Mouse (Mus musculus) lung, postnatal 0 days (tissue): ENCODE measurements around the gene Mgat5. TPM values are rescaled to one million over a fixed set of nuclear protein-coding genes. Genes with fewer than 3 reads are reported as not detected.

ENCODE experiments used
- ATAC-seq: fragments of 200-750 bp; cut with Nextera tagmentation; 2 replicates; pipeline ENCODE4 v1.8.0; 2017; ENCODE audit warnings: moderate library complexity
- DNase-seq: peaks from one replicate; pipeline ENCODE4 v3.0.0-alpha.2; 2016; ENCODE audit warnings: low spot score
- H3K27ac ChIP-seq: fragments of 300-500 bp; sonication (generic); 2 replicates; pipeline ENCODE4 v1.5.1; 2014; ENCODE audit warnings: antibody characterized with exemption, mild to moderate bottlenecking, low read length, mixed read lengths
- H3K27me3 ChIP-seq: fragments of 300-500 bp; sonication (generic); replicated peaks from 2 replicates; pipeline ENCODE4 v1.6.1; 2014; ENCODE audit warnings: low read length, mixed read lengths; ENCODE audit not compliant: insufficient read depth
- H3K36me3 ChIP-seq: fragments of 300-500 bp; sonication (generic); 2 replicates; pipeline ENCODE4 v1.6.1; 2014; ENCODE audit warnings: low read length, mixed read lengths; ENCODE audit not compliant: insufficient read depth
- H3K4me1 ChIP-seq: fragments of 300-500 bp; sonication (generic); 2 replicates; pipeline ENCODE4 v1.6.1; 2014; ENCODE audit warnings: antibody characterized with exemption, low read depth, low read length, mixed read lengths; ENCODE audit not compliant: insufficient read depth
- H3K4me2 ChIP-seq: fragments of 300-500 bp; sonication (generic); replicated peaks from 2 replicates; pipeline ENCODE4 v1.6.1; 2014; ENCODE audit warnings: low read depth, mild to moderate bottlenecking, low read length, moderate library complexity, mixed read lengths
- H3K4me3 ChIP-seq: fragments of 300-500 bp; sonication (generic); 2 replicates; pipeline ENCODE4 v1.5.1; 2014; ENCODE audit warnings: low read depth, low read length
- H3K9ac ChIP-seq: fragments of 300-500 bp; sonication (generic); replicated peaks from 2 replicates; pipeline ENCODE4 v1.6.1; 2014; ENCODE audit warnings: low read depth, mild to moderate bottlenecking
- H3K9me3 ChIP-seq: fragments of 300-500 bp; sonication (generic); 2 replicates; pipeline ENCODE4 v1.6.1; 2016; ENCODE audit warnings: low read length, mixed read lengths
- CTCF ChIP-seq: IDR thresholded peaks from 2 replicates; pipeline ENCODE4 v1.5.1; 2016; ENCODE audit warnings: antibody characterized with exemption, mild to moderate bottlenecking
- EP300 ChIP-seq: IDR thresholded peaks from 2 replicates; pipeline ENCODE4 v1.6.1; 2016; ENCODE audit warnings: antibody characterized with exemption, mild to moderate bottlenecking, control low read depth
- WGBS: fragments of 180-500 bp; shearing (Covaris S2); extraction: QIAGEN DNeasy Blood & Tissue Kit; methylation state at CpG from one replicate; pipeline ENCODE4 v1.1.7; 2014; 5-methylcytosine and 5-hydroxymethylcytosine counted together
- polyA plus RNA-seq: library from polyadenylated mRNA; unstranded; fragments of >200 nt; fragmentation: Nextera tagmentation; extraction: Ambion mirVana; gene quantifications from 2 replicates; pipeline ENCODE4 v1.2.1, GENCODE M21; 2015

Mgat5 gene
- polyA plus RNA-seq, 1 experiment from 2014 or later, result 3.5 TPM

- H3K4me3 ChIP-seq, result no peak overlapping the region
- no peaks in the 10 kb centered on the region for H3K9me3 ChIP-seq
- H3K27ac ChIP-seq, result no peak overlapping the region
- H3K36me3 ChIP-seq, result no peaks in the 10 kb centered on the region
- no peaks in the 10 kb centered on the region for H3K27me3 ChIP-seq
- H3K4me2 ChIP-seq, result no peak overlapping the region
- 72% methylated on average over 5 of the region's 5 CpGs for WGBS
- TF ChIP-seq EP300 (no peak), CTCF (no peak)
- H3K9ac ChIP-seq, result no peak overlapping the region
- no peaks in the 10 kb centered on the region for H3K4me1 ChIP-seq
- DNase-seq (no peak), ATAC-seq (no peak)
These were observed 99.0 kb downstream of the Mgat5 start for GRCm38 (mm10) chr1:127303791-127304190.

GRCm38 (mm10) chr1:127304281-127304680 is 99.5 kb downstream of the Mgat5 start:
- no peak overlapping the region for H3K9ac ChIP-seq
- DNase-seq (no peak), ATAC-seq (no peak)
- H3K4me3 ChIP-seq, result no peak overlapping the region
- H3K27ac ChIP-seq, result no peak overlapping the region
- H3K4me2 ChIP-seq, result no peak overlapping the region
- 89% methylated on average over 2 of the region's 2 CpGs for WGBS
- no peaks in the 10 kb centered on the region for H3K4me1 ChIP-seq
- H3K9me3 ChIP-seq, result no peaks in the 10 kb centered on the region
- H3K27me3 ChIP-seq, result no peaks in the 10 kb centered on the region
- TF ChIP-seq CTCF (no peak), EP300 (no peak)
- H3K36me3 ChIP-seq, result no peaks in the 10 kb centered on the region

- DNase-seq (no peak), ATAC-seq (no peak)
- 89% methylated on average over 2 of the region's 2 CpGs for WGBS
- Histone ChIP-seq H3K4me1 (no peaks in the 10 kb centered on the region), H3K36me3 (no peaks in the 10 kb centered on the region), H3K27me3 (no peaks in the 10 kb centered on the region), H3K27ac (no peak overlapping the region), H3K9ac (no peak overlapping the region), H3K9me3 (no peaks in the 10 kb centered on the region), H3K4me3 (no peak overlapping the region), H3K4me2 (no peak overlapping the region)
- TF ChIP-seq EP300 (no peak), CTCF (no peak)
These were observed 100.8 kb downstream of the Mgat5 start for GRCm38 (mm10) chr1:127305582-127305981.

GRCm38 (mm10) chr1:127306024-127306771 is 101.4 kb downstream of the Mgat5 start:
- H3K36me3 ChIP-seq, result no peaks in the 10 kb centered on the region
- H3K27me3 ChIP-seq, result no peaks in the 10 kb centered on the region
- no peak for TF ChIP-seq CTCF
- TF ChIP-seq EP300, result no peak
- no peak overlapping the region for H3K4me2 ChIP-seq
- no peak overlapping the region for H3K27ac ChIP-seq
- no peak overlapping the region for H3K4me3 ChIP-seq
- H3K9ac ChIP-seq, result no peak overlapping the region
- H3K9me3 ChIP-seq, result no peaks in the 10 kb centered on the region
- no peak for ATAC-seq
- no peaks in the 10 kb centered on the region for H3K4me1 ChIP-seq
- DNase-seq, result no peak
- whole genome bisulfite sequencing, result 65% methylated on average over 20 of the region's 20 CpGs

- ATAC-seq (no peak), DNase-seq (no peak)
- Histone ChIP-seq H3K36me3 (no peaks in the 10 kb centered on the region), H3K4me1 (no peaks in the 10 kb centered on the region), H3K4me3 (no peak overlapping the region), H3K27me3 (no peaks in the 10 kb centered on the region), H3K9ac (no peak overlapping the region), H3K9me3 (no peaks in the 10 kb centered on the region), H3K27ac (no peak overlapping the region), H3K4me2 (no peak overlapping the region)
- 89% methylated on average over 4 of the region's 4 CpGs for WGBS
- TF ChIP-seq CTCF, result no peak
- TF ChIP-seq EP300, result no peak
These were observed 102.5 kb downstream of the Mgat5 start for GRCm38 (mm10) chr1:127307361-127307760.

GRCm38 (mm10) chr1:127308207-127308725 is 103.5 kb downstream of the Mgat5 start:
- no peak overlapping the region for H3K27ac ChIP-seq
- no peak overlapping the region for H3K4me3 ChIP-seq
- TF ChIP-seq CTCF (no peak), EP300 (no peak)
- ATAC-seq (no peak), DNase-seq (no peak)
- H3K9me3 ChIP-seq, result no peaks in the 10 kb centered on the region
- no peak overlapping the region for H3K4me2 ChIP-seq
- 45% methylated on average over 7 of the region's 7 CpGs for WGBS
- H3K36me3 ChIP-seq, result no peaks in the 10 kb centered on the region
- no peak overlapping the region for H3K9ac ChIP-seq
- no peaks in the 10 kb centered on the region for H3K27me3 ChIP-seq
- no peaks in the 10 kb centered on the region for H3K4me1 ChIP-seq
